Mouse (Mus musculus) neural tube, embryonic 11.5 days (tissue): Measurements from ENCODE around the gene Mrpl49. TPM values are rescaled to one million over a fixed set of nuclear protein-coding genes. Genes with fewer than 3 reads are reported as not detected.

Experiments
- ATAC-seq: fragments of 200-750 bp; cut with Nextera tagmentation; 2 replicates; pipeline ENCODE4 v1.8.0; 2017; ENCODE audit warnings: moderate number of reproducible peaks, mild to moderate bottlenecking, moderate TSS enrichment, moderate library complexity; ENCODE audit not compliant: insufficient read depth, low FRiP score, low TSS enrichment
- DNase-seq: peaks from one replicate; pipeline ENCODE4 v3.0.0-alpha.2; 2015; ENCODE audit warnings: low spot score
- H3K27ac ChIP-seq: fragments of 300-500 bp; sonication (generic); 2 replicates; pipeline ENCODE4 v1.5.1; 2014; ENCODE audit warnings: low read depth, mild to moderate bottlenecking, low read length
- H3K27me3 ChIP-seq: fragments of 300-500 bp; sonication (generic); 2 replicates; pipeline ENCODE4 v1.6.1; 2014; ENCODE audit warnings: mild to moderate bottlenecking, low read length, mixed read lengths; ENCODE audit not compliant: control insufficient read depth, insufficient read depth
- H3K36me3 ChIP-seq: fragments of 300-500 bp; sonication (generic); 2 replicates; pipeline ENCODE4 v1.6.1; 2014; ENCODE audit warnings: mild to moderate bottlenecking, low read length, moderate library complexity, mixed read lengths; ENCODE audit not compliant: control insufficient read depth, insufficient read depth
- H3K4me1 ChIP-seq: fragments of 300-500 bp; sonication (generic); 2 replicates; pipeline ENCODE4 v1.6.1; 2014; ENCODE audit warnings: low read length, mixed read lengths; ENCODE audit not compliant: control insufficient read depth, insufficient read depth
- H3K4me2 ChIP-seq: fragments of 300-500 bp; sonication (generic); 2 replicates; pipeline ENCODE4 v1.6.1; 2014; ENCODE audit warnings: low read depth, mild to moderate bottlenecking, moderate library complexity
- H3K4me3 ChIP-seq: fragments of 300-500 bp; sonication (generic); 2 replicates; pipeline ENCODE4 v1.5.1; 2014; ENCODE audit warnings: low read depth, low read length
- H3K9ac ChIP-seq: fragments of 300-500 bp; sonication (generic); 2 replicates; pipeline ENCODE4 v1.6.1; 2014; ENCODE audit warnings: mild to moderate bottlenecking, low read length
- H3K9me3 ChIP-seq: fragments of 300-500 bp; sonication (generic); 2 replicates; pipeline ENCODE4 v1.6.1; 2016; ENCODE audit warnings: low read length; ENCODE audit not compliant: control insufficient read depth
- WGBS: fragments of 180-500 bp; shearing (Covaris S2); extraction: QIAGEN DNeasy Blood & Tissue Kit; methylation state at CpG from one replicate; pipeline ENCODE4 v1.1.7; 2014; 5-methylcytosine and 5-hydroxymethylcytosine counted together
- polyA plus RNA-seq: library from polyadenylated mRNA; unstranded; fragments of >200 nt; fragmentation: Nextera tagmentation; extraction: Ambion mirVana; gene quantifications from 2 replicates; pipeline ENCODE4 v1.2.1, GENCODE M21; 2014

The Mrpl49 gene
- polyA plus RNA-seq, 1 experiment from 2014 or later = 84.8 TPM

DNA sequence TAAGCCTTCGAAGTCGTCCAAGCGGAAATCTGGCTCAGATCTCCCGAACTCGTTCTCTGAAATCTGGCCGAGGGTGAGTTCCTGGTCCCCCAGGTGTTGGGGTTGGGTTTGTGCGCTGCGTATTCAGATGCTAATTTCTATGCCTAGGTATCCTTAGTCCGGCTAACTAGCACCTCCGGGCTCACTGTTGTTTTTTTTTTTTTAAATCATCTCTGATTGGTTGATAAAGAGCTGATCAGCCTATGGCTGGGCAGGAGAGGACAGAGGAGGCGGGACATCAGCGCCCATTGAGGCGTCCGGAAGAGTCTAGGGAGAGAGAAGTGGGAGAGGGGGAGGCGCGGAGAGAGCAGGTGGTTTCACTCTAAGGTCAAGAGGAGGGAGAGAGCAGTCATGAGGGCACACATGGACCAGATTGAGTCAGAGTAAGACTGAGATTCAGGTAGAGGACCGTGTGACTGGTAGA is 27.9 kb upstream of the Mrpl49 start:
- ATAC-seq = peak; percentile 78
- peak overlapping the region; percentile 53 for H3K9ac ChIP-seq
- DNase-seq = peak; percentile 78
- peak overlapping the region; percentile 90 for H3K4me2 ChIP-seq
- peaks cover 6% of the 10 kb centered on the region for H3K4me1 ChIP-seq
- WGBS = under 1% methylated on average over 17 of the region's 17 CpGs
- H3K4me3 ChIP-seq = peak overlapping the region; percentile 84
- no peak overlapping the region for H3K27ac ChIP-seq
- no peaks in the 10 kb centered on the region for H3K27me3 ChIP-seq
- peaks cover 9% of the 10 kb centered on the region for H3K36me3 ChIP-seq
- H3K9me3 ChIP-seq = no peaks in the 10 kb centered on the region

DNA sequence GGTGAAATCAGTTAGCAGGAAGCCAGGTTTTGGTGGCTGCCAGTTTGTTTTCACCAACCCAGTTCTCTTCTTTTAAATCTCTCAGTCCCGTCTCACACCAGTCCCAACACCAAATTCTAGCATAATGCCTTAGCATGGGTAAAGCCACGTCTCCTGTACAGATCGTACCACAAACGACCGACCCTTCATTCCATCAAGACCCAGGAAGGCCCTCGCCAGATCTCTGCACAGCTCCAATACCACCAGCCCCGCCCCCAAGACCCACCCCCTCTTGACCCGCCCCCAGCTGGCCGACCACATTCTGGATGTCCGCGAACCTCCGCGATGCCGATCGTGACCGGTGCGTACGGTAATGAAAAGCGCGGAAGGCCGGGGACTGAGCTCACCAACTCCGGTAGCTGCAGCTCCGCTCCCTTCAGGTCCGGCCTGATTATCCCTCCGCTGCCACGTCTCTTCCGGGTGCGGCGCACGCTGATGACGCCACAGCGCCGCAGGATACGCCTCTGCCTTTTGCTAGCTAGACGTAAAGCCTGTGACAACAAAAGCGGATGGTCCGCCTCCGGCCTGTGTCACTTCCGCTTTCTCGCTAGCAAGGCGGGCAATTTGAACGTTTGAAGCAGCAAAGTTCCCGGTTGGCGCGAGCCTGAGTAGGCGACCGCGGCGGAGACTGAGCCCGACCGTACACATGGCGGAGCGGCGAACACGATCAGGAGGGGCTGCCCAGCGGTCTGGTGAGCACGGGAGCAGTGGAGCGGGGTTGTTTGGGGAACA is 27.1 kb upstream of the Mrpl49 start, which contains the start of the genes Zfpl1 and Cdca5:
Gene Zfpl1, minus strand, starts transcription at position 479 of the 771 bp plus-strand sequence.
Gene Cdca5, plus strand, starts transcription at position 506 of the 771 bp plus-strand sequence.
- H3K4me1 ChIP-seq = peaks cover 6% of the 10 kb centered on the region
- H3K9ac ChIP-seq = peak within 1 kb of the TSS; percentile 72
- WGBS = under 1% methylated on average over 58 of the region's 58 CpGs
- H3K27ac ChIP-seq = no peak within 1 kb of the TSS
- ATAC-seq (peak; percentile 86), DNase-seq (peak; percentile 99)
- H3K4me2 ChIP-seq = peak within 1 kb of the TSS; percentile 90
- H3K4me3 ChIP-seq = peak within 1 kb of the TSS; percentile 84
- no peaks in the 10 kb centered on the region for H3K9me3 ChIP-seq
- H3K36me3 ChIP-seq = peaks cover 5% of the 10 kb centered on the region
- H3K27me3 ChIP-seq = no peaks in the 10 kb centered on the region

DNA sequence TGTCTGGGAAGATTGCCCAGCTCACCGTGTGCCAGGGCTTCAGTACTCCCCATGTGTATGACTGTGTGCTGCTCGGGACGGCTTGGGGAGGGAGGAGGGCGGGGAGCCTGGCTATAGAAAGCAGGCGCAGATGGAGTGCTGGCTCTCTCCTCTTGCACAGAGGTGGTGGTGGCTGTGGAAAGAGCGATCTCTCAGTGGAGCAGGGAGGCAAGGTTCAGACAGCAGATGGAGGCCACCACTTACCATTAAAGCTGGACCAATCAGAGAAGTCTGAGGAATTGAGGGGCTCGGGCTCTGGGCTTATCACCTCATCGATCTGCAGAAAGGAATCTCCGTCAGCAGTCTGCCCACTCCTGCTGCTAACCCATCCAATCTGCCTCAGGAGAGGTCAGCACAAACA is 24.6 kb upstream of the Mrpl49 start, which contains the start of gene Gm28374:
Gene Gm28374, minus strand, starts transcription at position 101 of the 400 bp plus-strand sequence.
- ATAC-seq = no peak
- H3K36me3 ChIP-seq = peaks cover 3% of the 10 kb centered on the region
- H3K27ac ChIP-seq = no peak within 1 kb of the TSS
- no peak within 1 kb of the TSS for H3K4me2 ChIP-seq
- 94% methylated on average over 9 of the region's 9 CpGs for WGBS
- H3K9ac ChIP-seq = no peak within 1 kb of the TSS
- no peak for DNase-seq
- no peaks in the 10 kb centered on the region for H3K9me3 ChIP-seq
- no peak within 1 kb of the TSS for H3K4me3 ChIP-seq
- H3K27me3 ChIP-seq = no peaks in the 10 kb centered on the region
- peaks cover 6% of the 10 kb centered on the region for H3K4me1 ChIP-seq

DNA sequence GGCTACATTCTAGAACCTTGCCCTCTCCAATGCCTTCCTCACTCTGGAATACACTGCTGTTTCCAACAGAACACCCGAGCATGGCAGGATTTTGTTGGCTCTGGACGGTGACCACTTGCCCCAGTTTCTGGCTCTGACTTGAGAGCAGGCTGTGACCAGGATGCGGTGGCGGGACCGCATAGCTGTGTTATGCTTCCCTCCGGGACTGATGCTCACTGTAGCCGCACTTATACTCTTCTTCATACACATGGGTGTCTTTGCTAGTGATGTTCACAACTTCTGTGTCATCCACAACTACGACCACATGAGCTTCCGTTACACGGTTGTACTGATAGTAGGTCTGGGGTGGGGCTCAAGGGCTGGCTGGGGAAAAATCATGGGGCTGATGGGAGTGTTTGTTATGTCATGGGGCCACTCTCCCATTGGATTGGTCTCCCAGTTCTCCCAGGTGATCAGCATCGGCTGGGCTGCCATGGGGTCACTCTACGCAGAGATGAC is 22.4 kb upstream of the Mrpl49 start, which contains the start of gene Tmem262:
Gene Tmem262, plus strand, starts transcription at position 51 of the 498 bp plus-strand sequence.
- 92% methylated on average over 12 of the region's 12 CpGs for WGBS
- H3K4me2 ChIP-seq = no peak within 1 kb of the TSS
- no peaks in the 10 kb centered on the region for H3K9me3 ChIP-seq
- ATAC-seq (no peak), DNase-seq (no peak)
- peaks cover 13% of the 10 kb centered on the region for H3K4me1 ChIP-seq
- H3K27ac ChIP-seq = no peak within 1 kb of the TSS
- H3K9ac ChIP-seq = no peak within 1 kb of the TSS
- no peaks in the 10 kb centered on the region for H3K27me3 ChIP-seq
- H3K4me3 ChIP-seq = no peak within 1 kb of the TSS
- H3K36me3 ChIP-seq = peaks cover 3% of the 10 kb centered on the region

DNA sequence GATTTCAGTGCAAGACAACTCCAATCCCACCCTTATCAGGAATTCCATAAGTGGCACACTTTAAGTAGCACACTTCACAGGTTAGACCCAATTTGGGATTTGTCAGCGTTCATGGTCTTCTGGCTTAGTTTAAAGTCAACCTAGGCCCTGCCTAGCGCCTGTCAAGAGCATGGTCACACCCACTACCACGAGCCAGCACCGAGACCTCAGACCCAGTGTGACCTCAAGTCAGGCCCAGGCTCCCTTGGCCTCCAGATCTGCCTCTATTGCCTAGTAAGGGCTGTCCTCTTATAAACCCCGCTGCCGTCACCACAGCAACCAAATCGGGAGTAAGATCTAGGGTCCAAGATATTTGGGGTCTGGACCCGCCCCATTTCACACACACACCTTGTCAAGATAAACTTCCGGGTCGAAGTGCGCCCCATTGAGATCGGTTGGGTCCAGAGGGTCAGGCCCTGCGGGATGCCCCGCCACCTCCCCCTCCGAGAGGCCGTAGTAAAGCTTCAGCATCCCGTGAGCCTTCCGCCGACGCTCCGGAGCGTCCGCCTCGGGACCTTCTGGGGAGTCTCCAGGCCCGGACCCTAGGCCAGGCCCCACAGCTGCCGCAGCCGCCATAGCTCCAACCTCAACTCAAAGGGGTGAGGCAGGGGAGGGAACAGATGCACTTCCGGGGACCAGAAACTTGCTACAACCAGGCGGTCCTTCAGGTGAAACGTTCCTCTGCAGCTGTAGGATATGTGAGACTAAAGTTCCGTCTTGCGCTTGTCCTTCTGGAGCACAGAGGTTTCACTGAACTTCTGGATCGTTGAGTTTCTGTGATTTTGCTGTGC is 19.2 kb upstream of the Mrpl49 start, which contains the start of gene Vps51:
Gene Vps51, minus strand, starts transcription at position 668 of the 830 bp plus-strand sequence.
- H3K36me3 ChIP-seq = peaks cover 4% of the 10 kb centered on the region
- peak; percentile 77 for ATAC-seq
- H3K9me3 ChIP-seq = no peaks in the 10 kb centered on the region
- under 1% methylated on average over 33 of the region's 33 CpGs for WGBS
- peak within 1 kb of the TSS; percentile 83 for H3K9ac ChIP-seq
- H3K4me2 ChIP-seq = peak within 1 kb of the TSS; percentile 87
- DNase-seq = peak; percentile 89
- peak within 1 kb of the TSS; percentile 75 for H3K4me3 ChIP-seq
- H3K27me3 ChIP-seq = no peaks in the 10 kb centered on the region
- peak within 1 kb of the TSS; percentile 58; the same call in 1 of the 2 replicates for H3K27ac ChIP-seq
- peaks cover 7% of the 10 kb centered on the region for H3K4me1 ChIP-seq

DNA sequence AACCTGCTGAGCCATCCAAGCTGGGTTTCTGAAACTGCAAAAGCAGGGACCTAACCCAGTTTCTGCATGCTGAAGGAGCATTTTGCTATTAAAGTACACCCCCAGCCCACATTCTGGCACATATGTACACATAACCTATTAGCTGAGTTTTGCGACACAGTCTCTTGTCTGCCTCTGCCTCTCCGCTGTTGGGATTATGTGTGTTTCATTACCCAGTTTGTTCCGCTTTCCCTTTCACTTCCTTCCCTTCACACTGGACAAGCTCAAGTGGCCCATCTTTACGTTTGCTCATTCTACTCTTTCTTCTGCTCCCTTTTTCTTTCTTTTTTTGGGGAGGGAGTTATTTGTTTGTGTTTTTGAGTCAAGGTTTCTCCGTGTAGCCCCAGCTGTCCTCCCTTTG is 16.3 kb upstream of the Mrpl49 start:
- DNase-seq (no peak), ATAC-seq (no peak)
- no peaks in the 10 kb centered on the region for H3K27me3 ChIP-seq
- H3K4me2 ChIP-seq = no peak overlapping the region
- no peaks in the 10 kb centered on the region for H3K9me3 ChIP-seq
- 91% methylated on average over 5 of the region's 5 CpGs for WGBS
- H3K27ac ChIP-seq = no peak overlapping the region
- no peak overlapping the region for H3K4me3 ChIP-seq
- H3K4me1 ChIP-seq = peaks cover 7% of the 10 kb centered on the region
- peaks cover 2% of the 10 kb centered on the region; the same call in 1 of the 2 replicates for H3K36me3 ChIP-seq
- H3K9ac ChIP-seq = no peak overlapping the region

DNA sequence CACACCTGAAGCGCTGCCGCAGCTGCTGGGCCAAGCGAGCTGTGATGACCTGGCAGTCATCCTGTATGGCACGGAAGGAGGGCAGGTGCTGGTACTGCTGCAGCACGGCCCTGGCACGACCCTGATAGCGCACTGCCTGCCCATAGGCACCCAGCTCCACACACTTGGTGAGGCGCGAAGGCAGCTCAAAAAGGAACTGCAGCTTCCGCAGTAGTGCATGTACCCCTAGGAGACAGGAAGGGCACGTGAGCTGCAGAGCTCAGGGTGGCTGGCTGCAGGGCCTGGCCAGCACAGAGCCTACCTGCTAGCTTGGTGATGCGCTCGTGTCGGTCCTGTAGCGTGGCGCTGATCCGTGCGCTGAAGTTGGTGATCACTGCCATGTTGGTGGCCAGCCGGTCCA is 13.7 kb upstream of the Mrpl49 start:
- no peak for DNase-seq
- Histone ChIP-seq H3K27me3 (no peaks in the 10 kb centered on the region), H3K36me3 (peaks cover 2% of the 10 kb centered on the region; the same call in 1 of the 2 replicates), H3K4me2 (no peak overlapping the region), H3K9me3 (no peaks in the 10 kb centered on the region), H3K9ac (no peak overlapping the region), H3K27ac (no peak overlapping the region), H3K4me3 (no peak overlapping the region), H3K4me1 (peaks cover 15% of the 10 kb centered on the region)
- ATAC-seq = no peak
- 92% methylated on average over 19 of the region's 19 CpGs for WGBS

DNA sequence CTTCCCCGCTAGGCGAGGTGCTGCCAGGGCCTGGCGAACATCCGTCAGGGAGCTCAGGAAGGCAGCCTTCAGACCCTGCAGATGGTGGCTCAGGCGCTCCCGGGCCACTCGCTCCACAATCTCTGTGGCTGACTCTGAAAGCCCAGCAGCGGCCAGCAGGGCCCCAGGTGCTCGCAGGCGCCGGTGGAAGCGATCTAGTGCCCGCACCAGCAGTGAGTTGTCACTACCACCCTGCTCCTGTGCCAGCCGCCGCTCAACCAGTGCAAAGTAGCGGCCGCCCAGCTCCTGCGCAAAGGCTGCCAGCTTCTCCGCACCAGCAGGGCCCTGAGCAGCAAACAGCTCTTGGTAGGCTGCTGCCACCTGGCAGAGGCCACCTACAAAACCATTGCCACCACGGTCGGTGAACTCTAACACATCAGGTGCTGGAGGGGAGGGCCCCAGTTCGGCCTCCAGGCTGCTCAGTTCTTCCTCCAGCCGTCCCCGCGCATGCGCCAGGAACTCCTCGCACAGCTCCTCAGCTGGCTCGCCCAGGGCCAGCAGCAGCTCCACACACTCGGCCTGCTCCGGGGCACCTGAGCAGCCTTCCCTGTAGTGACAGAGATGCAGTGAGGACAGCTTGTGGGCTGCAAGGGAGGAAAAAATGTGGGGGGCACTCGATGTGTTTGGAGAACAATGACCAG is 13.1 kb upstream of the Mrpl49 start:
- DNase-seq (no peak), ATAC-seq (no peak)
- Histone ChIP-seq H3K9ac (no peak overlapping the region), H3K27ac (no peak overlapping the region), H3K27me3 (no peaks in the 10 kb centered on the region), H3K4me3 (no peak overlapping the region), H3K4me1 (peaks cover 14% of the 10 kb centered on the region), H3K4me2 (no peak overlapping the region), H3K36me3 (peaks cover 2% of the 10 kb centered on the region; the same call in 1 of the 2 replicates), H3K9me3 (no peaks in the 10 kb centered on the region)
- WGBS = 91% methylated on average over 31 of the region's 31 CpGs
